Mouse (Mus musculus) Patski (cell line): ENCODE measurements around the gene Gphn. TPM values are rescaled to one million over a fixed set of nuclear protein-coding genes. Genes with fewer than 3 reads are reported as not detected.
A peak's percentile ranks its signal among the peaks of the same experiment; 100 is the strongest.
"Not testable (repeated sequence)": the region's sequence is repeated elsewhere in the genome, so short reads cannot be mapped to it uniquely, and the experiment has no call there.

Source experiments
- ATAC-seq: fragments of 100-300 bp; one replicate; pipeline ENCODE4 v1.8.0; 2021
- CTCF ChIA-PET: fragments of 350-600 bp; sonication (Branson Sonifier 250); formaldehyde crosslinking; loops from one replicate; lab custom pipeline; 2022; ENCODE audit warnings: inconsistent platforms; lab: Charles Lee
- POLR2A ChIA-PET: fragments of 350-600 bp; sonication (Branson Sonifier 250); formaldehyde crosslinking; loops from one replicate; lab custom pipeline; 2022; ENCODE audit warnings: antibody characterized with exemption, inconsistent platforms; lab: Charles Lee
- DNase-seq: peaks from one replicate; pipeline ENCODE4 v3.0.0-alpha.2; 2011; ENCODE audit warnings: low read depth, low spot score
- H3K27me3 ChIP-seq: fragments of 371-371 bp; one replicate; pipeline ENCODE4 v1.5.1; 2021
- CTCF ChIP-seq: fragments of 100-300 bp; IDR thresholded peaks from one replicate; pipeline ENCODE4 v1.5.1; 2021
- in situ Hi-C: fragments of 300-500 bp; cut with MboI; formaldehyde crosslinking; loops from 3 replicates; pipeline ENCODE4 v1.11.1; 2018; ENCODE audit warnings: low pct_unique_long_range_greater_than_20kb, mixed read lengths
- polyA plus RNA-seq: library from polyadenylated mRNA; unstranded; gene quantifications from one replicate; pipeline ENCODE4 v1.2.3, GENCODE M21; 2021

Gphn gene
- polyA plus RNA-seq, 1 experiment from 2014 or later, result 20.9 TPM

GRCm38 (mm10) chr12:78332107-78332506, 105.9 kb downstream of the Gphn start:
- TF ChIP-seq CTCF, result peak; percentile 62
- CTCF ChIA-PET, result interaction anchor here (1.0 to 1.3 kb wide), 3 partner anchors 132 to 482 kb away, joined by 3 read pairs; no protein-coding TSS in a partner anchor
- H3K27me3 ChIP-seq, result no peaks in the 10 kb centered on the region
- peak; percentile 7 for DNase-seq
- POLR2A ChIA-PET, result no interaction called here
- in situ Hi-C loops, result loop anchor here (10.0 kb wide), 1 partner anchor 503 kb away; no protein-coding TSS in a partner anchor
- no peak for ATAC-seq

GRCm38 (mm10) chr12:78356472-78356871, 130.3 kb downstream of the Gphn start:
- ATAC-seq, result no peak
- no peak for DNase-seq
- no peak for TF ChIP-seq CTCF
- H3K27me3 ChIP-seq, result no peaks in the 10 kb centered on the region
- in situ Hi-C loops, result no loop called here
- ChIA-PET CTCF (no interaction called here), POLR2A (no interaction called here)

GRCm38 (mm10) chr12:78389267-78389666, 163.1 kb downstream of the Gphn start:
- in situ Hi-C loops, result no loop called here
- TF ChIP-seq CTCF, result no peak
- H3K27me3 ChIP-seq, result no peaks in the 10 kb centered on the region
- ATAC-seq, result no peak
- ChIA-PET CTCF (no interaction called here), POLR2A (no interaction called here)
- no peak for DNase-seq

GRCm38 (mm10) chr12:78395297-78395696, 169.1 kb downstream of the Gphn start:
- CTCF ChIA-PET, result no interaction called here

GRCm38 (mm10) chr12:78407518-78407917, 181.3 kb downstream of the Gphn start:
- in situ Hi-C loops, H3K27me3 ChIP-seq, POLR2A ChIA-PET, CTCF ChIA-PET, DNase-seq, ATAC-seq: not testable (repeated sequence)

More at GRCm38 (mm10) chr12:78395297-78395696, 169.1 kb downstream of the Gphn start:
- DNase-seq, result no peak
- no peak for ATAC-seq
- POLR2A ChIA-PET, result no interaction called here
- H3K27me3 ChIP-seq, result no peaks in the 10 kb centered on the region
- in situ Hi-C loops, result no loop called here
- TF ChIP-seq CTCF, result no peak

- DNase-seq, result no peak
- no peak for ATAC-seq
- in situ Hi-C loops, result no loop called here
- ChIA-PET POLR2A (no interaction called here), CTCF (interaction anchor here (1.2 to 1.7 kb wide), 2 partner anchors 14 to 15 kb away, joined by 3 to 6 read pairs; no protein-coding TSS in a partner anchor)
- TF ChIP-seq CTCF, result no peak
- H3K27me3 ChIP-seq, result no peaks in the 10 kb centered on the region
Measured at GRCm38 (mm10) chr12:78522176-78522575, 296.0 kb downstream of the Gphn start.

- ATAC-seq (no peak), DNase-seq (no peak)
- CTCF ChIA-PET, result interaction anchor here (1.2 to 1.7 kb wide), 2 partner anchors 13 to 15 kb away, joined by 3 to 6 read pairs; no protein-coding TSS in a partner anchor
- no peaks in the 10 kb centered on the region for H3K27me3 ChIP-seq
- in situ Hi-C loops, result no loop called here
- POLR2A ChIA-PET, result no interaction called here
- TF ChIP-seq CTCF, result no peak
Measured at GRCm38 (mm10) chr12:78522804-78523394, 296.7 kb downstream of the Gphn start.

- ATAC-seq, DNase-seq, in situ Hi-C loops, H3K27me3 ChIP-seq: not testable (repeated sequence)
- POLR2A ChIA-PET, result interaction anchor here (0.6 to 0.7 kb wide), 2 partner anchors 304 to 1182 kb away, joined by 3 to 6 read pairs; no protein-coding TSS in a partner anchor
- CTCF ChIA-PET, result interaction anchor here (1.2 to 1.3 kb wide), 2 partner anchors 11 to 15 kb away, joined by 3 to 6 read pairs; no protein-coding TSS in a partner anchor
- TF ChIP-seq CTCF, result peak; percentile 63
Measured at GRCm38 (mm10) chr12:78537590-78537989, 311.4 kb downstream of the Gphn start.

- CTCF ChIA-PET, result no interaction called here
- in situ Hi-C loops, result no loop called here
- DNase-seq (no peak), ATAC-seq (no peak)
- no peaks in the 10 kb centered on the region for H3K27me3 ChIP-seq
- POLR2A ChIA-PET, result no interaction called here
- TF ChIP-seq CTCF, result no peak
Measured at GRCm38 (mm10) chr12:78550913-78551312, 324.7 kb downstream of the Gphn start.

GRCm38 (mm10) chr12:78631816-78632215, 405.6 kb downstream of the Gphn start:
- no peak for TF ChIP-seq CTCF
- in situ Hi-C loops, result no loop called here
- no peak for ATAC-seq
- POLR2A ChIA-PET, result no interaction called here
- DNase-seq, result no peak
- no peaks in the 10 kb centered on the region for H3K27me3 ChIP-seq
- CTCF ChIA-PET, result no interaction called here

GRCm38 (mm10) chr12:78639466-78639865, 413.3 kb downstream of the Gphn start:
- no peaks in the 10 kb centered on the region for H3K27me3 ChIP-seq
- ChIA-PET POLR2A (no interaction called here), CTCF (interaction anchor here (1.0 to 1.3 kb wide), 2 partner anchors 10 to 13 kb away, joined by 3 to 4 read pairs; no protein-coding TSS in a partner anchor)
- TF ChIP-seq CTCF, result no peak
- no peak for DNase-seq
- ATAC-seq, result no peak
- in situ Hi-C loops, result no loop called here
